Mouse (Mus musculus) G1E (cell line): ENCODE measurements around the gene Sass6. TPM values are rescaled to one million over a fixed set of nuclear protein-coding genes. Genes with fewer than 3 reads are reported as not detected.
A peak's percentile ranks its signal among the peaks of the same experiment; 100 is the strongest.
"Not testable (repeated sequence)": the region's sequence is repeated elsewhere in the genome, so short reads cannot be mapped to it uniquely, and the experiment has no call there.

Experiments
- ATAC-seq: 2 replicates; pipeline ENCODE4 v1.8.0; 2016; ENCODE audit warnings: mild to moderate bottlenecking; ENCODE audit not compliant: insufficient number of reproducible peaks, poor library complexity, low FRiP score, severe bottlenecking; ENCODE audit errors: extremely low read depth
- DNase-seq: peaks from one replicate; pipeline ENCODE4 v3.0.0; 2012; ENCODE audit warnings: low spot score
- H3K27me3 ChIP-seq: 2 replicates; pipeline ENCODE4 v1.6.1; 2012; ENCODE audit warnings: mild to moderate bottlenecking, low read length, inconsistent platforms; ENCODE audit not compliant: insufficient read depth
- H3K36me3 ChIP-seq: replicated peaks from 2 replicates; pipeline ENCODE3; 2012; ENCODE audit warnings: mild to moderate bottlenecking, inconsistent platforms
- H3K4me1 ChIP-seq: 2 replicates; pipeline ENCODE4 v1.6.1; 2012; ENCODE audit warnings: low read depth, low read length, inconsistent platforms, mixed read lengths; ENCODE audit not compliant: insufficient read depth
- H3K4me3 ChIP-seq: 2 replicates; pipeline ENCODE4 v1.5.1; 2012; ENCODE audit warnings: low read depth, mild to moderate bottlenecking, inconsistent platforms, low read length, moderate library complexity, mixed read lengths
- H3K9me3 ChIP-seq: replicated peaks from 2 replicates; pipeline ENCODE4 v1.6.1; 2012; ENCODE audit warnings: inconsistent platforms
- CTCF ChIP-seq: IDR thresholded peaks from 2 replicates; pipeline ENCODE4 v1.5.1; 2012; ENCODE audit warnings: low read depth, low read length, inconsistent platforms, mixed read lengths
- GATA1 ChIP-seq: IDR thresholded peaks from 2 replicates; pipeline ENCODE4 v1.6.1; 2012; ENCODE audit warnings: borderline replicate concordance, low read length, inconsistent platforms, mixed read lengths
- GATA2 ChIP-seq: IDR thresholded peaks from 2 replicates; pipeline ENCODE4 v1.6.1; 2012; ENCODE audit warnings: low read depth, low read length, inconsistent platforms, borderline replicate concordance
- POLR2AphosphoS5 ChIP-seq: IDR thresholded peaks from 2 replicates; pipeline ENCODE4 v1.6.1; 2012; ENCODE audit warnings: low read depth, low read length, inconsistent platforms; ENCODE audit not compliant: insufficient replicate concordance
- TAL1 ChIP-seq: conservative IDR thresholded peaks from 2 replicates; pipeline ENCODE4 v1.6.1; 2012; ENCODE audit warnings: low read depth, low read length, inconsistent platforms, mixed read lengths
- polyA plus RNA-seq: library from polyadenylated mRNA; stranded (reverse); fragments of >175 nt; gene quantifications from 2 replicates; pipeline ENCODE4 v1.2.3, GENCODE M21; 2012
- total RNA-seq, 2 experiments: library from RNA; stranded (forward) in 1 of 2; stranded (reverse) in 1 of 2; fragments of 200-1000 nt in 1 of 2; fragments of >200 nt in 1 of 2; fragmentation: Nextera tagmentation in 1 of 2; gene quantifications; 2 replicates each; pipeline ENCODE4 v1.2.3; 2014 to 2017

The Sass6 gene
- total RNA-seq (2014; fragmentation: Nextera tagmentation) (58.1 and 74.3 TPM in 2 replicates), total RNA-seq (2017) (37.6 and 39.6 TPM in 2 replicates), polyA plus RNA-seq (6.6 and 7.6 TPM in 2 replicates)

GRCm38 (mm10) chr3:116594728-116595602 is at the start of gene Sass6:
Gene Sass6, plus strand, starts transcription at chr3:116594982.
- no peak for TF ChIP-seq POLR2AphosphoS5
- TF ChIP-seq GATA2, result no peak
- no peak for TF ChIP-seq GATA1
- TF ChIP-seq TAL1, result no peak
- TF ChIP-seq CTCF, result no peak
- DNase-seq, result peak; percentile 83

GRCm38 (mm10) chr3:116547430-116547829 is 47.4 kb upstream of the Sass6 start:
- no peaks in the 10 kb centered on the region for H3K4me1 ChIP-seq
- no peak for TF ChIP-seq POLR2AphosphoS5
- TF ChIP-seq CTCF, result no peak
- no peak for TF ChIP-seq GATA2
- TF ChIP-seq TAL1, result no peak
- TF ChIP-seq GATA1, result no peak
- peaks cover 5% of the 10 kb centered on the region; the same call in 1 of the 2 replicates for H3K9me3 ChIP-seq
- DNase-seq (no peak), ATAC-seq (no peak)
- no peaks in the 10 kb centered on the region for H3K27me3 ChIP-seq
- no peak overlapping the region for H3K4me3 ChIP-seq
- peaks cover 42% of the 10 kb centered on the region for H3K36me3 ChIP-seq

More at GRCm38 (mm10) chr3:116594728-116595602, at the start of gene Sass6:
- peak; percentile 92 for ATAC-seq
- Histone ChIP-seq H3K27me3 (no peaks in the 10 kb centered on the region), H3K36me3 (peaks cover 41% of the 10 kb centered on the region), H3K4me3 (peak within 1 kb of the TSS; percentile 94), H3K9me3 (no peaks in the 10 kb centered on the region), H3K4me1 (peaks cover 30% of the 10 kb centered on the region)

GRCm38 (mm10) chr3:116551362-116551761 is 43.4 kb upstream of the Sass6 start:
- TF ChIP-seq POLR2AphosphoS5, result no peak
- no peak for TF ChIP-seq CTCF
- TF ChIP-seq GATA1, result no peak
- TF ChIP-seq TAL1, result no peak
- TF ChIP-seq GATA2, result no peak
- ATAC-seq (no peak), DNase-seq (no peak)
- Histone ChIP-seq H3K4me1 (no peaks in the 10 kb centered on the region), H3K27me3 (no peaks in the 10 kb centered on the region), H3K36me3 (peaks cover 19% of the 10 kb centered on the region), H3K4me3 (no peak overlapping the region), H3K9me3 (peaks cover 5% of the 10 kb centered on the region; the same call in 1 of the 2 replicates)

- not testable (repeated sequence) for DNase-seq, H3K9me3 ChIP-seq, H3K36me3 ChIP-seq, H3K4me3 ChIP-seq, ATAC-seq, H3K27me3 ChIP-seq
- H3K4me1 ChIP-seq, result peaks cover 18% of the 10 kb centered on the region
Measured at GRCm38 (mm10) chr3:116561315-116561714, 33.5 kb upstream of the Sass6 start.

GRCm38 (mm10) chr3:116562408-116563094 is 32.2 kb upstream of the Sass6 start, which contains the start of gene Lrrc39:
Gene Lrrc39, plus strand, starts transcription at chr3:116562973.
- DNase-seq (peak; percentile 43), ATAC-seq (peak; percentile 95)
- Histone ChIP-seq H3K9me3 (peaks cover 3% of the 10 kb centered on the region; the same call in 1 of the 2 replicates), H3K36me3 (no peaks in the 10 kb centered on the region), H3K27me3 (no peaks in the 10 kb centered on the region), H3K4me3 (peak within 1 kb of the TSS; percentile 51; the same call in 1 of the 2 replicates), H3K4me1 (peaks cover 18% of the 10 kb centered on the region)
- TF ChIP-seq CTCF, result no peak
- TF ChIP-seq TAL1, result peak; percentile 30; the same call in 1 of the 2 replicates

GRCm38 (mm10) chr3:116563095-116563492 is 31.7 kb upstream of the Sass6 start:
- TF ChIP-seq CTCF (no peak), POLR2AphosphoS5 (no peak), GATA2 (no peak), GATA1 (no peak), TAL1 (no peak)
- H3K4me1 ChIP-seq, result peaks cover 18% of the 10 kb centered on the region
- H3K9me3 ChIP-seq, result peaks cover 3% of the 10 kb centered on the region; the same call in 1 of the 2 replicates
- no peaks in the 10 kb centered on the region for H3K36me3 ChIP-seq
- peak overlapping the region; percentile 51; the same call in 1 of the 2 replicates for H3K4me3 ChIP-seq
- DNase-seq (no peak), ATAC-seq (0 out of 2 replicates have a peak, but pooled peaks have one; percentile 22)
- H3K27me3 ChIP-seq, result no peaks in the 10 kb centered on the region
